Mouse (Mus musculus): Measurements from ENCODE around the gene Sncb.

The Sncb gene

DNA sequence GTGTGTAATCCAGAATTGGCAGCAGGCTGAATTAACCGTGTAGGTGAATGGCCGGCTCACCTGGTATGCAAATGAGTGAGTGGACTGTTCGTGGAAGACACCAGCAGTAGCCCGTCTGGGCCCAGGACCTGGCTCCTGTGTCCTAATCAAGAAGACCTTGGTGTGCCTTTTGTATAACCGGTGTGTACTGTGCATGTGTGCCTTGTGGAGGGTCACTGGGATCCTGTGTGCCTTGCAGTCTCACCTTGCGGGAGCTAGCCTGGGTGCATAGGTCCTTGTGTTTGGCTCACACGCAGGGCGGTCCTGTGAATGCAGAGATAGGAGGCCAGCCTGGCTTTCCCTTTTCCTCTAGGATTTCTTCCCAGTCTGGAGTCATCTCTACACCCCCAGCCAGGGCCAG is 18.2 kb downstream of the Sncb start:
- DNase-seq: no peak

- no peak for DNase-seq
Observed at GRCm38 (mm10) chr13:54746896-54747295, 19.5 kb downstream of the Sncb start.

- DNase-seq: no peak
Observed at GRCm38 (mm10) chr13:54746110-54746509, 20.3 kb downstream of the Sncb start.

DNA sequence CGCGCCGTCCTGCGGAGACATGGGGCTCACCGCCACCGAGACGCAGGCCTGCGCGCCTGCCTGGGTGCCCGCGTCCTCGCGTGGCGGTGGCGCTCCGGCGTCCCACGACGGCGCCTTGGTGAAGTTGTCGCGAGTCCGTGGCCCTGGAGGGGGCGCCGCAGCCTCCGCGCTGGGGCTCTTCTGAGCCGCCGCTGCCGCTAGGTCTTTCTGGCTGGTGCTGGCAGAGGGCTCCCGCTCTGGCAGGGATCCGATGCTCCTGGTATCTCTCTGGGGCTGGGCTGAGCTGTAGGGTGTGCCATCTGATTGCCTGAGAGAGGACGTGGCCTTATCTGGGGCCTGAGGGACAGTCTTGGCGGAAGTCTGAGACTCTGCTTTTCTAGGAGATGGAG is 28.2 kb downstream of the Sncb start:
- DNase-seq: no peak

GRCm38 (mm10) chr13:54737488-54738212 is 28.7 kb downstream of the Sncb start:
- DNase-seq: peak; percentile 79

DNA sequence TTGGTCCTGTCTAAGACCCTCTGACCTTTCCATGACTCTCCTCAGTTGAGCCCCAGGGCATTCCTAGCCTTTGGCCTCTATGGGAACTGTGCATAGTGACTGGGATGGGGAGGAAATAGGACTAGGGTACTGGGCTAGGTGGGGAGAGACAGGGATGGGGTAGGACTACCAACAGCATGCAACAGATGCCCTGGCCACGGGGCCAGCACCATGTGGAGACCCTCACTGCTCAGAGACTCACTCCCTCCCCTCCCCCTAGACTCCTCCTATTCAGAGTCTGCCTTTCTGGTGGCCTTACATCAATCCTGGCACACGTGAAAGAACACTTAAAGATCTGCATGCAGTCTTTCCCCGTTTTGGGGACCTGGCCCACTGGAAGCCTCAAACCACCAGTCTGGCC is 29.5 kb downstream of the Sncb start:
- no peak for DNase-seq

- no peak for DNase-seq
Observed at GRCm38 (mm10) chr13:54726131-54726530, 40.3 kb downstream of the Sncb start.

- DNase-seq: no peak
Observed at GRCm38 (mm10) chr13:54723143-54723542, 43.3 kb downstream of the Sncb start.

DNA sequence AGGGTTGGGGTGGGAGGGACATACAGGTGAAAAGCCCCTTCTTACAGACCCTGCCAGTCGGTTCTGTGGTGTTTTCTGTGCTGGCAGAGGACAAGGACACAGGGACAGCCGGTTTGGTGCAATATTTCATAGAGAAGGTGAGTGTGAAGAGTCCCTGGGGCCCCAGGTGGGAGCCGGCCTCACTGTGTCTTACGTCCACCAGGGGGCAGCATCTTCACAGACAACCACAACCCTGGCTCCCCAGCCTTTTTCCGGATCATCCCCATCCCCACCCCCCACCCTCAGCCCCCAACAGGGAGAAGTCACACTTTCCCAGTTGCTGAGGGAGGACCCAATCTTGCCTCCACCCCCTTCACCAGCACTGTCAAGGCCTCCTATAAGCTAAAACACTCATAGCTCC is 49.5 kb downstream of the Sncb start:
- DNase-seq: peak; percentile 69

GRCm38 (mm10) chr13:54714996-54715395 is 51.4 kb downstream of the Sncb start:
- DNase-seq: no peak

DNA sequence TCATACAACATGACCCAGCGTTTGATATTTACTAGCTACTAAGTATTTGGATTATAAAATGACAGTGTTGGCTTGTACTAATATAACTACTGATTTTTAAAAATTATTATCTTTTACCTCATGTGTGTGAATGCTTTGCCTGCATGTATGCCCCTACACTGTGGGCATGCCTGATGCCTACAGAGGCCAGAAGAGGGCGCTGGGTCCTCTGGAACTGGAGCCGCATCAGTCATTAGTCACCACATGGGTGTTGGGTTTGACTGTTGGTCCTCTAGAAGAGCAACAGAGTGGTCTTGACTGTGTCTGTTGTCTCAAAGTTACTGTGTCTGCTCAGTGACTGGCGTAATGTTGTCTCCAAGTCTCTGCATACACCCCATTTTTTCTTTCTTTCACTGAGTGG is 52.0 kb downstream of the Sncb start:
- DNase-seq: no peak

DNA sequence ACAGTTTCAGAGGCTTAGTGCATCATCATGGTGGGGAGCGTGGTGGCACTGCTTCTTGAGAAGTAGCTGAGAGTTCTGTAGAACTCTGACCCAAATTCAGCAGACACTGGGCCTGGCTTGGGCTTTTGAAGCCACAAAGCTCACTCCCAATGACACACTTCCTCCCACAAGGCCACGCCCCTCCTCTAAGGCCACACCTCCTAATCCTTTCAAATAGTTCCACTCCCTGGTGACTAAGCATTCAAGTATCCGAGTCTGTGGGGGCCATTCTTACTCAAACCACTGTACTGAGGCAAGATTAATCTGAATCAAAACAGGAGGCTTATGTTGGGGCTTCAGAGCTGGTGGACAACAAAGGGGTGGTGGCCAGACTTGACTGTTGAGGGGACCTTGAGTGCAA is 55.5 kb downstream of the Sncb start:
- no peak for DNase-seq

Measured in embryo, embryonic 11 days (tissue).